Mouse (Mus musculus) erythroblast, embryonic 14.5 days (primary cell): ENCODE measurements at regions not wholly inside any gene's neighbourhood (a gene's known extent, or its start where the extent isn't known, plus 50 kb on each side); places are given as distances from the start of the nearest gene placed in this dataset.

Experiments used
- GATA1 ChIP-seq: IDR thresholded peaks from 2 replicates; pipeline ENCODE4 v1.6.1; 2012; ENCODE audit warnings: low read length, inconsistent platforms, mixed read lengths
- TAL1 ChIP-seq: IDR thresholded peaks from 3 replicates; pipeline ENCODE4 v1.6.1; 2012; ENCODE audit warnings: low read length, inconsistent platforms, mixed read lengths

DNA sequence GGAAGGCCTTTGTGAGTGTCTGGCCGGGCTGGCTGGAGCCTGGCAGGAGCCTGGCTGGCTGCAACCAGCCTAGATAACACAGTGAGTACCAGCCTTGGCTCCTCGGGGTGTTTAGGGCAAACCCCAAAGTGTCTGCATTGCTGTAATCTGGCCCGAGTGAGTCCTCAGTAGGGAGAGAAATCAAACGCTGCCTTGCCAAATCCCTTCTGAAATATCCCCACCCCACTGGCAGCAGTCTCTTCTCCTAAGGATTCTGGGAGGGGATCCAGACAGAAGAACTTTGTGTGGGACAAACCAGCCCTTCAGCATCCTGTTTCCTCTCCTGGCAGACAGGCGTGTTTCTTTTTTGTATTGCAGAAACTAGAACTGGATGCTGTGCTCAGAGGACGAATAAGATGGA is 61.3 kb upstream of the Phyhipl start:
- TF ChIP-seq TAL1 (no peak), GATA1 (no peak)
